Mouse (Mus musculus) 3134 (cell line): ENCODE results near the gene Fam78a.
A peak's percentile ranks its signal among the peaks of the same experiment; 100 is the strongest.

ENCODE experiments used
- DNase-seq: peaks from one replicate; pipeline ENCODE4 v3.0.0-alpha.2; 2011; ENCODE audit warnings: low spot score; ENCODE audit not compliant: insufficient read length; ENCODE audit errors: extremely low read depth

Fam78a gene

GRCm38 (mm10) chr2:32102944-32103343 is 18.3 kb upstream of the Fam78a start:
- DNase-seq: no peak

- DNase-seq: no peak
Observed at GRCm38 (mm10) chr2:32096122-32096420, 11.4 kb upstream of the Fam78a start.

GRCm38 (mm10) chr2:32095351-32096121 is 10.9 kb upstream of the Fam78a start, which contains the start of gene Plpp7:
Gene Plpp7 (plus strand): TSS chr2:32095528.
- peak; percentile 71 for DNase-seq

- no peak for DNase-seq
Observed at GRCm38 (mm10) chr2:32094001-32094707, 9.5 kb upstream of the Fam78a start.

- no peak for DNase-seq
Observed at GRCm38 (mm10) chr2:32091956-32092355, 7.3 kb upstream of the Fam78a start.

GRCm38 (mm10) chr2:32090145-32090544 is 5.5 kb upstream of the Fam78a start:
- no peak for DNase-seq

- DNase-seq: no peak
Observed at GRCm38 (mm10) chr2:32089606-32090005, 4.9 kb upstream of the Fam78a start.

GRCm38 (mm10) chr2:32088372-32088981 is 3.8 kb upstream of the Fam78a start:
- DNase-seq: no peak

- DNase-seq: no peak
Observed at GRCm38 (mm10) chr2:32087606-32088005, 2.9 kb upstream of the Fam78a start.

- DNase-seq: no peak
Observed at GRCm38 (mm10) chr2:32085231-32085630, 574 bp upstream of the Fam78a start.

- DNase-seq: no peak
Observed at GRCm38 (mm10) chr2:32084872-32085199, 179 bp upstream of the Fam78a start.

GRCm38 (mm10) chr2:32083159-32084011 is 1.3 kb downstream of the Fam78a start:
- DNase-seq: no peak

- DNase-seq: no peak
Observed at GRCm38 (mm10) chr2:32082229-32082628, 2.4 kb downstream of the Fam78a start.

- no peak for DNase-seq
Observed at GRCm38 (mm10) chr2:32081296-32081929, 3.2 kb downstream of the Fam78a start.

GRCm38 (mm10) chr2:32080681-32081080 is 4.0 kb downstream of the Fam78a start:
- no peak for DNase-seq

- DNase-seq: no peak
Observed at GRCm38 (mm10) chr2:32079191-32079725, 5.4 kb downstream of the Fam78a start.

GRCm38 (mm10) chr2:32078522-32078921 is 6.1 kb downstream of the Fam78a start:
- no peak for DNase-seq

GRCm38 (mm10) chr2:32077744-32078143 is 6.9 kb downstream of the Fam78a start:
- DNase-seq: no peak

GRCm38 (mm10) chr2:32075368-32075767 is 9.3 kb downstream of the Fam78a start:
- DNase-seq: no peak

GRCm38 (mm10) chr2:32074404-32074803 is 10.3 kb downstream of the Fam78a start:
- DNase-seq: no peak
